Mouse (Mus musculus): Measurements from ENCODE around the gene Stk32b. TPM values are rescaled to one million over a fixed set of nuclear protein-coding genes. Genes with fewer than 3 reads are reported as not detected.

Stk32b gene
- 0.58 and 0.90 TPM in 2 replicates for polyA plus RNA-seq (2014; fragmentation: Nextera tagmentation; extraction: Ambion mirVana)

DNA sequence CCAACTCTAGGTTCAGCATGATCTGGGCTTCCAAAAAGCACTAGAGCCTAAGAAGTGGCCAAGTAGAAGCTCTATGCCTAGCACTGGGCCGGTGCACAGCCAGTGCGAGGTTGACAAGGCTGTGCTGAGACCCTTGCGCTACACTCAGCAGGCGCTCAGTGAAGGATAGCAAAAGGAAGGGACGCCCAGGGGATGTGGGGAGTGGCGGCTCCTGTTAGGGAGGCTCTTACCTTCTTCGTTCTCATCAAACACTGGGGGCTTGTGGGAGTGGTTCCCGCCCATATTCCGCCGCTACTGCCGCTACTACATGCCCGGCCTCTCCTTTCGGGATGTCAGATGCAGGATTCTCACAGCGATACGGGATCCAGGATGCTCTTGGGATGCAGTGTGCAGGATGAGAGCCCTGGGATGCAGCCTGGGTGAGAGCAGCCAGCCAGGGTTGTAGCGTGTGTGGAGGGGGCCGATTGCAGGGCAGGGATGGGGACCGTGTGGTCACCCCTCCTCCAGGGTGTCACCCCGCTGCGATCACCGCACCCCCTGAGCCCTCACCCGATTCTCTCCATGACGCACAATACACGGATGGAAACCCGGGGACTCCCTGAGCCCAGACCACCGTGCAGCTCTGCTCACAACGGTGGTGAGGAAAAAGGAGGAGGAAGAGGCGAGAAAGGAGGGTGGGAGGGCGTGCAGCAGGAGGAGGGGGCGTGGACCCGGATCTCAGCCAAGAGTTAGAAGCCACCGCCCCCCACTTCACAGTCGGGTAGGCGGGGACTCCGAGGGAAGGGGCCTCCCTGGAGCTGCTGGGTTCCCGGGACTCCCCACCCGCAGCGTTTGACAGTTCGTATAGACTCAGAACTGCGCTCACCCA is at the start of gene Stk32b:
Gene Stk32b, minus strand, starts transcription at position 667 of the 868 bp plus-strand sequence.
- Histone ChIP-seq H3K27me3 (ENCODE audit: control insufficient read depth, insufficient read depth, low read length) (peaks cover 29% of the 10 kb centered on the region), H3K4me3 (ENCODE audit: low read depth, low read length) (peak within 1 kb of the TSS; percentile 44), H3K9me3 (replicated peaks; ENCODE audit: control insufficient read depth, low read length) (no peaks in the 10 kb centered on the region), H3K36me3 (ENCODE audit: control insufficient read depth, insufficient read depth, low read length) (no peaks in the 10 kb centered on the region), H3K4me1 (ENCODE audit: control insufficient read depth, insufficient read depth, low read length) (peaks cover 11% of the 10 kb centered on the region), H3K4me2 (peak within 1 kb of the TSS; percentile 81), H3K27ac (ENCODE audit: low read depth, low read length) (no peak within 1 kb of the TSS), H3K9ac (ENCODE audit: low read depth, low read length) (peak within 1 kb of the TSS; percentile 43; the same call in 1 of the 2 replicates)
- peak; percentile 62 for ATAC-seq (replicated peaks; ENCODE audit: insufficient number of reproducible peaks, low FRiP score, low TSS enrichment)
- WGBS (ENCODE audit: insufficient replicate concordance) = under 1% methylated on average over 40 of the region's 40 CpGs

- no peak overlapping the region for H3K27ac ChIP-seq (ENCODE audit: low read depth, low read length)
- H3K27me3 ChIP-seq (ENCODE audit: control insufficient read depth, insufficient read depth, low read length) = no peaks in the 10 kb centered on the region
- no peaks in the 10 kb centered on the region for H3K9me3 ChIP-seq (replicated peaks; ENCODE audit: control insufficient read depth, low read length)
- H3K9ac ChIP-seq (ENCODE audit: low read depth, low read length) = no peak overlapping the region
- H3K4me2 ChIP-seq = no peak overlapping the region
- H3K4me3 ChIP-seq (ENCODE audit: low read depth, low read length) = no peak overlapping the region
- no peaks in the 10 kb centered on the region for H3K36me3 ChIP-seq (ENCODE audit: control insufficient read depth, insufficient read depth, low read length)
- H3K4me1 ChIP-seq (ENCODE audit: control insufficient read depth, insufficient read depth, low read length) = no peaks in the 10 kb centered on the region
- WGBS (ENCODE audit: insufficient replicate concordance) = 78% methylated on average over 8 of the region's 8 CpGs
- ATAC-seq (replicated peaks; ENCODE audit: insufficient number of reproducible peaks, low FRiP score, low TSS enrichment) = no peak
Measured at GRCm38 (mm10) chr5:37765851-37766250, 48.9 kb upstream of the Stk32b start.

DNA sequence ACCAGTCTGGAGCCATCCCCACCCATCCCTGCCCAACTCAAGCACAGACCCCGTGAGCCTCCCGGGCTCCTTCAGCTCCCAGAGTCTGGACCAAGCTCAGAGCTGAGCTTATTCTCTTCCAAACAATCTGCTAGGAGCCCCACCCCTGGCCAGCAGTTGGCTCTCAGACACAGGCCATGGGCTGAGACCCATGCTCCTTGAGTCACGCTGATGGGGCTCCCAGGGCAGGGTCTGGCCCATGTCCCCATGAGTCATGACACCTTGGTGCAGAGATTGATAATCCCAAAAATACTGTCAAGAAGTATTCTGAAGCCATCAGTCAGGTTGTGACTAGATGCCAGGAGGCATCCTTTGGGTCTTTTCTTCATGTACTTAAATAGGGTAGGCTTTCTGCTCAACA is 45.1 kb upstream of the Stk32b start:
- H3K9me3 ChIP-seq (replicated peaks; ENCODE audit: control insufficient read depth, low read length) = no peaks in the 10 kb centered on the region
- no peaks in the 10 kb centered on the region for H3K4me1 ChIP-seq (ENCODE audit: control insufficient read depth, insufficient read depth, low read length)
- H3K9ac ChIP-seq (ENCODE audit: low read depth, low read length) = no peak overlapping the region
- no peaks in the 10 kb centered on the region for H3K36me3 ChIP-seq (ENCODE audit: control insufficient read depth, insufficient read depth, low read length)
- WGBS (ENCODE audit: insufficient replicate concordance) = 83% methylated on average over 3 of the region's 3 CpGs
- no peaks in the 10 kb centered on the region for H3K27me3 ChIP-seq (ENCODE audit: control insufficient read depth, insufficient read depth, low read length)
- ATAC-seq (replicated peaks; ENCODE audit: insufficient number of reproducible peaks, low FRiP score, low TSS enrichment) = no peak
- H3K4me3 ChIP-seq (ENCODE audit: low read depth, low read length) = no peak overlapping the region
- no peak overlapping the region for H3K4me2 ChIP-seq
- H3K27ac ChIP-seq (ENCODE audit: low read depth, low read length) = no peak overlapping the region

DNA sequence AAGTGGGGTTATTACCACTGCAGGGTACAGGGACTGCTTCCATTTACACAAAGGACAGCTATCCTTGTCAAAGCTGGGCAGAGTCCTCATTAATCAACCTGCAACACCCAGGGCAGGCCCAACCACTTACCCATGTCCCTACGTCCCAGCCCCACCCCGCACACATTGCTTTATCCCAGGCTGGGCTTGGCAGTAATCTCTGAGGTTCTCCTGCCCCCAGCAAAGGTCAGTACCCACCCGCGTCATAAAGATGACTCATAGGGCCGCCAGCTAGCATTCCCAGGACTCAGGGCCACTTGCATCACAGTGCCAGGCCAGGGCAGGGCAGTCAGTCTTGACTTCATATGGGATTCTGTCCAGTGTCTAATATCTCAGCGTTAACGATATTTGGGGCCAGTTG is 36.4 kb upstream of the Stk32b start:
- Histone ChIP-seq H3K27ac (ENCODE audit: low read depth, low read length) (no peak overlapping the region), H3K9ac (ENCODE audit: low read depth, low read length) (no peak overlapping the region), H3K9me3 (replicated peaks; ENCODE audit: control insufficient read depth, low read length) (no peaks in the 10 kb centered on the region), H3K36me3 (ENCODE audit: control insufficient read depth, insufficient read depth, low read length) (no peaks in the 10 kb centered on the region), H3K4me3 (ENCODE audit: low read depth, low read length) (no peak overlapping the region), H3K27me3 (ENCODE audit: control insufficient read depth, insufficient read depth, low read length) (no peaks in the 10 kb centered on the region), H3K4me2 (no peak overlapping the region), H3K4me1 (ENCODE audit: control insufficient read depth, insufficient read depth, low read length) (no peaks in the 10 kb centered on the region)
- WGBS (ENCODE audit: insufficient replicate concordance) = 73% methylated on average over 7 of the region's 7 CpGs
- ATAC-seq (replicated peaks; ENCODE audit: insufficient number of reproducible peaks, low FRiP score, low TSS enrichment) = no peak

- Histone ChIP-seq H3K9ac (ENCODE audit: low read depth, low read length) (no peak overlapping the region), H3K27me3 (ENCODE audit: control insufficient read depth, insufficient read depth, low read length) (no peaks in the 10 kb centered on the region), H3K4me3 (ENCODE audit: low read depth, low read length) (no peak overlapping the region), H3K27ac (ENCODE audit: low read depth, low read length) (no peak overlapping the region), H3K4me2 (no peak overlapping the region), H3K9me3 (replicated peaks; ENCODE audit: control insufficient read depth, low read length) (no peaks in the 10 kb centered on the region), H3K36me3 (ENCODE audit: control insufficient read depth, insufficient read depth, low read length) (no peaks in the 10 kb centered on the region), H3K4me1 (ENCODE audit: control insufficient read depth, insufficient read depth, low read length) (no peaks in the 10 kb centered on the region)
- WGBS (ENCODE audit: insufficient replicate concordance) = 59% methylated on average over 8 of the region's 8 CpGs
- ATAC-seq (replicated peaks; ENCODE audit: insufficient number of reproducible peaks, low FRiP score, low TSS enrichment) = no peak
Measured at GRCm38 (mm10) chr5:37752027-37752967, 35.3 kb upstream of the Stk32b start.

DNA sequence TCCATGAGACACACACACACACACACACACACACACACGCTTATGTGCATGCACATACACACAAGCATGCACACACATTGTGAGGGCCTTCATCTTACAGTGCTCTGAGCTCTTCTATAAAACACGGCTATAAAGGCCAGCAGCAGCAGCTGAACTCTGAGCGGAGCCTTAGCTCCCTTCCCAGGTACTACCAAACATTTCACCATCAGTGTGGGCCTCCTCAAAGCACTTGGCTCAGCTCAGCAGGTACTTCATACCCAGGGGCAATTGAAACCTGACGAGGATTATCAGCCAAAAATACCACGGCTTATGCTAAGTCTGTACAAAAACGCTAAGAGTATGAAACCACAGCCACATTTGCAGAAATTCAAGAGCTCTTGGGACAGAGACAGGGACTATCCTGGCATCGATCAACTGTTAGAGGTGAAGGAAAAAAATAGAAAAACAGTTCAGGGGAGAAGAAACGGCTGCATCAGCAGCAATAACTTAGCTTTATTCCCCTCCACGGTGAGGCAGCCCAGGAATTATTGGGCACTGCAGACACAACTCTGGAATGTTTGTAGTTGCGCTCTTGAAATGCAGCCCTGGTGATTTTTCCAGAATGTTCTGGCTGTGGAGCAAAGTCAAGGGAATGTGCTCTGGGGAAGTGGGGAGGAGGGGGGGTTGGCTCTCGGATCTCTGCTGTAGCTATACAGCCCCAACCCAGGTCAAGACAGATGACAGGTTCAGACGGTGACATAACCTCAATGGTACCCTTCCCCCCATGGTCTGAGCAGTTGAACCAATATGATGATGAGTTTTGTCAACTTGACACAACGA is 27.1 kb upstream of the Stk32b start:
- Histone ChIP-seq H3K4me1 (ENCODE audit: control insufficient read depth, insufficient read depth, low read length) (no peaks in the 10 kb centered on the region), H3K4me3 (ENCODE audit: low read depth, low read length) (no peak overlapping the region), H3K4me2 (no peak overlapping the region), H3K27me3 (ENCODE audit: control insufficient read depth, insufficient read depth, low read length) (no peaks in the 10 kb centered on the region), H3K36me3 (ENCODE audit: control insufficient read depth, insufficient read depth, low read length) (no peaks in the 10 kb centered on the region), H3K9me3 (replicated peaks; ENCODE audit: control insufficient read depth, low read length) (no peaks in the 10 kb centered on the region), H3K27ac (ENCODE audit: low read depth, low read length) (no peak overlapping the region), H3K9ac (ENCODE audit: low read depth, low read length) (no peak overlapping the region)
- no peak for ATAC-seq (replicated peaks; ENCODE audit: insufficient number of reproducible peaks, low FRiP score, low TSS enrichment)
- WGBS (ENCODE audit: insufficient replicate concordance) = 67% methylated on average over 13 of the region's 13 CpGs

DNA sequence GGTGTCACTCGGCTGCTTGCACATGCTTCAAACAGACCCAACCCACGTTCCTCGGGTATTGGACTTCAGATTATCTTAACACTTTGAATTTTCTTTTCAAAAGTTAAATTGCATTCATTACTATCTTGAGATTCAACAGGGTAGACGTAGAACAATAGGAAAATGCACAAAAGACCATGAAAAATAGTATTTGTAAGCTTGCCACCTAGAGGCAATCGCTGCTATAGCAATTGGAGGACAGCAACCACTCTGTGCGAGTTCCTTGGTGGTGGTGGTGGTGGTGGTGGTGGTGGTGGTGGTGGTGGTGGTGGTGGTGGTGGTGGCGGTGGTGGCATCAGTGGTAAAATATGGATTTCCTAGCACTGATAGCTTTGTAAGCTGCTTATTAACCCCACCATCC is 19.2 kb upstream of the Stk32b start:
- WGBS (ENCODE audit: insufficient replicate concordance) = 47% methylated on average over 7 of the region's 7 CpGs
- H3K9ac ChIP-seq (ENCODE audit: low read depth, low read length) = no peak overlapping the region
- no peaks in the 10 kb centered on the region for H3K36me3 ChIP-seq (ENCODE audit: control insufficient read depth, insufficient read depth, low read length)
- H3K27me3 ChIP-seq (ENCODE audit: control insufficient read depth, insufficient read depth, low read length) = no peaks in the 10 kb centered on the region
- H3K9me3 ChIP-seq (replicated peaks; ENCODE audit: control insufficient read depth, low read length) = no peaks in the 10 kb centered on the region
- no peak overlapping the region for H3K4me3 ChIP-seq (ENCODE audit: low read depth, low read length)
- no peak for ATAC-seq (replicated peaks; ENCODE audit: insufficient number of reproducible peaks, low FRiP score, low TSS enrichment)
- 0 out of 2 replicates have a peak, but pooled peaks cover 4% of the 10 kb centered on the region for H3K4me1 ChIP-seq (ENCODE audit: control insufficient read depth, insufficient read depth, low read length)
- H3K4me2 ChIP-seq = no peak overlapping the region
- H3K27ac ChIP-seq (ENCODE audit: low read depth, low read length) = no peak overlapping the region

- Histone ChIP-seq H3K27ac (ENCODE audit: low read depth, low read length) (no peak within 1 kb of the TSS), H3K4me1 (ENCODE audit: control insufficient read depth, insufficient read depth, low read length) (0 out of 2 replicates have a peak, but pooled peaks cover 4% of the 10 kb centered on the region), H3K4me2 (peak within 1 kb of the TSS; percentile 11; the same call in 1 of the 2 replicates), H3K9me3 (replicated peaks; ENCODE audit: control insufficient read depth, low read length) (no peaks in the 10 kb centered on the region), H3K9ac (ENCODE audit: low read depth, low read length) (no peak within 1 kb of the TSS), H3K27me3 (ENCODE audit: control insufficient read depth, insufficient read depth, low read length) (no peaks in the 10 kb centered on the region), H3K4me3 (ENCODE audit: low read depth, low read length) (no peak within 1 kb of the TSS), H3K36me3 (ENCODE audit: control insufficient read depth, insufficient read depth, low read length) (no peaks in the 10 kb centered on the region)
- ATAC-seq (replicated peaks; ENCODE audit: insufficient number of reproducible peaks, low FRiP score, low TSS enrichment) = no peak
- WGBS (ENCODE audit: insufficient replicate concordance) = 31% methylated on average over 5 of the region's 5 CpGs
Measured at GRCm38 (mm10) chr5:37735224-37735623, 18.3 kb upstream of the Stk32b start, which contains the start of gene Cytl1. TSS of gene Cytl1 (plus strand) at chr5:37735519.

All from heart, embryonic 11.5 days (tissue).